In genomic region chr11:56116553-56117232, GRCm38 (mm10) we compare ENCODE assay signal across 8 mouse cellular contexts.
DNase-seq lines count a peak whose midpoint lies in the region.

No protein-coding gene starts in this region.

- intact Hi-C loops in left cerebral cortex, postnatal 14 days (cut with DNase I): no loop called here

- DNase-seq in adrenal gland, adult (ENCODE audit: inconsistent age in 2 of 2, low spot score in 1 of 2): peak; percentile 5 to 67
- DNase-seq in adrenal gland, postnatal 25 days: no peak
- DNase-seq in right cerebral cortex, adult 18-20 months: peak; percentile 46
- DNase-seq in right cerebral cortex, postnatal 36 days (ENCODE audit: low spot score in 2 of 2): no peak
- DNase-seq in frontal cortex, adult 2 months (ENCODE audit: extremely low spot score in 1 of 2, low spot score in 1 of 2): peak; percentile 11 to 86
- peak; percentile 55 to 77 for DNase-seq in left cerebral cortex, postnatal 14 days (ENCODE audit: low spot score in 2 of 2)
- DNase-seq in retina, adult 2 months (ENCODE audit: low read depth, low spot score): peak; percentile 28
- no peak for DNase-seq in urinary bladder, postnatal 10 days (ENCODE audit: low spot score)

Comparison
In these comparisons a context has a peak if more than half of its experiments do, and no peak if none do; other contexts are left out.
1. DNase-seq: peak in adrenal gland, adult (2 of 2), right cerebral cortex, adult 18-20 months (single experiment), frontal cortex, adult 2 months (2 of 2), left cerebral cortex, postnatal 14 days (2 of 2) and retina, adult 2 months (single experiment); none in adrenal gland, postnatal 25 days (single experiment), right cerebral cortex, postnatal 36 days (0 of 2) and urinary bladder, postnatal 10 days (single experiment).